Mouse (Mus musculus) CH12.LX (cell line): ENCODE results near the gene Pum2. TPM values are rescaled to one million over a fixed set of nuclear protein-coding genes. Genes with fewer than 3 reads are reported as not detected.

Source experiments
- DNase-seq: peaks from one replicate; pipeline ENCODE4 v3.0.0-alpha.2; 2013; ENCODE audit errors: extremely low read depth
- H3K27ac ChIP-seq: 2 replicates; pipeline ENCODE4 v1.5.1; 2012; ENCODE audit warnings: low read depth, mild to moderate bottlenecking, control low read depth, moderate library complexity; ENCODE audit not compliant: insufficient read depth
- H3K27me3 ChIP-seq: replicated peaks from 2 replicates; pipeline ENCODE3; 2012; ENCODE audit warnings: inconsistent platforms
- H3K36me3 ChIP-seq, 2 experiments: replicated peaks in 1 of 2; 2 replicates each; pipeline versions ENCODE3 to v1.6.1; 2012; ENCODE audit warnings: inconsistent platforms in 1 of 2, low read length in 1 of 2, mild to moderate bottlenecking in 1 of 2, mixed read lengths in 1 of 2, moderate library complexity in 1 of 2; ENCODE audit not compliant: control insufficient read depth in 1 of 2, insufficient read depth in 1 of 2
- H3K4me1 ChIP-seq, 2 experiments: 2 replicates each; pipeline ENCODE4 v1.6.1; 2012; ENCODE audit warnings: inconsistent platforms in 1 of 2, moderate library complexity in 1 of 2; ENCODE audit not compliant: insufficient read depth in 2 of 2, control insufficient read depth in 1 of 2
- H3K4me2 ChIP-seq: 2 replicates; pipeline ENCODE4 v1.6.1; 2012; ENCODE audit warnings: low read depth, mild to moderate bottlenecking, control low read depth; ENCODE audit not compliant: poor library complexity, insufficient read depth, severe bottlenecking
- H3K4me3 ChIP-seq, 3 experiments: fragments of 150-350 bp in 1 of 3; sonication (generic) in 1 of 3; replicated peaks in 1 of 3; 2 replicates each; pipeline versions ENCODE3 to v1.5.1; 2011 to 2012; ENCODE audit warnings: low read depth in 2 of 3, low read length in 2 of 3, mild to moderate bottlenecking in 2 of 3, moderate library complexity in 2 of 3, control low read depth in 1 of 3, improper control_type of control experiment in 1 of 3, inconsistent platforms in 1 of 3, mixed read lengths in 1 of 3; ENCODE audit not compliant: poor library complexity in 1 of 3
- H3K79me2 ChIP-seq: replicated peaks from 2 replicates; pipeline ENCODE4 v1.6.1; 2012; ENCODE audit warnings: mild to moderate bottlenecking, moderate library complexity; ENCODE audit not compliant: control insufficient read depth, poor library complexity, insufficient read depth, severe bottlenecking; ENCODE audit errors: extremely low read depth
- H3K9ac ChIP-seq: 2 replicates; pipeline ENCODE4 v1.6.1; 2012; ENCODE audit warnings: low read depth, mild to moderate bottlenecking, control low read depth, moderate library complexity; ENCODE audit not compliant: insufficient read depth
- H3K9me3 ChIP-seq: replicated peaks from 2 replicates; pipeline ENCODE3; 2012; ENCODE audit warnings: low read length, inconsistent platforms, mixed read lengths
- BHLHE40 ChIP-seq: IDR thresholded peaks from 2 replicates; pipeline ENCODE4 v1.6.1; 2011; ENCODE audit warnings: mild to moderate bottlenecking, low read depth, low read length, improper control_type of control experiment
- CHD1 ChIP-seq: IDR thresholded peaks from 2 replicates; pipeline ENCODE4 v1.6.1; 2012; ENCODE audit warnings: low read depth, low read length, improper control_type of control experiment, inconsistent platforms
- CHD2 ChIP-seq: IDR thresholded peaks from 2 replicates; pipeline ENCODE4 v1.6.1; 2011; ENCODE audit warnings: low read length, improper control_type of control experiment
- CTCF ChIP-seq, 2 experiments: IDR thresholded peaks in 1 of 2; conservative IDR thresholded peaks in 1 of 2; 2 replicates each; pipeline ENCODE4 v1.5.1; 2011 to 2012; ENCODE audit warnings: low read depth in 2 of 2, low read length in 2 of 2, improper control_type of control experiment in 1 of 2, inconsistent platforms in 1 of 2, mild to moderate bottlenecking in 1 of 2, moderate library complexity in 1 of 2
- E2F4 ChIP-seq: IDR thresholded peaks from 2 replicates; pipeline ENCODE4 v1.6.1; 2011; ENCODE audit warnings: low read depth, low read length, improper control_type of control experiment; ENCODE audit not compliant: insufficient replicate concordance
- ELF1 ChIP-seq: IDR thresholded peaks from 2 replicates; pipeline ENCODE4 v1.6.1; 2014; ENCODE audit warnings: low read depth, mild to moderate bottlenecking, inconsistent platforms, low read length, improper control_type of control experiment
- EP300 ChIP-seq: IDR thresholded peaks from 2 replicates; pipeline ENCODE4 v1.6.1; 2011; ENCODE audit warnings: low read length, improper control_type of control experiment
- ETS1 ChIP-seq: conservative IDR thresholded peaks from 2 replicates; pipeline ENCODE4 v1.6.1; 2012; ENCODE audit warnings: low read depth, mild to moderate bottlenecking, inconsistent platforms, low read length, improper control_type of control experiment, moderate library complexity
- HCFC1 ChIP-seq: IDR thresholded peaks from 2 replicates; pipeline ENCODE4 v1.6.1; 2012; ENCODE audit warnings: low read depth, mild to moderate bottlenecking, inconsistent platforms, low read length, improper control_type of control experiment
- IRF4 ChIP-seq: IDR thresholded peaks from 2 replicates; pipeline ENCODE4 v1.6.1; 2014; ENCODE audit warnings: low read depth, mild to moderate bottlenecking, inconsistent platforms, low read length, improper control_type of control experiment
- MAZ ChIP-seq: IDR thresholded peaks from 2 replicates; pipeline ENCODE4 v1.6.1; 2012; ENCODE audit warnings: low read depth, mild to moderate bottlenecking, inconsistent platforms, low read length, improper control_type of control experiment, moderate library complexity
- MEF2A ChIP-seq: IDR thresholded peaks from 2 replicates; pipeline ENCODE4 v1.6.1; 2014; ENCODE audit warnings: low read depth, mild to moderate bottlenecking, inconsistent platforms, low read length, improper control_type of control experiment, borderline replicate concordance
- NELFE ChIP-seq: IDR thresholded peaks from 2 replicates; pipeline ENCODE4 v1.6.1; 2011; ENCODE audit warnings: low read depth, low read length, improper control_type of control experiment
- NRF1 ChIP-seq: IDR thresholded peaks from 2 replicates; pipeline ENCODE4 v1.6.1; 2014; ENCODE audit warnings: low read depth, mild to moderate bottlenecking, inconsistent platforms, low read length, improper control_type of control experiment, moderate library complexity
- POLR2AphosphoS2 ChIP-seq: IDR thresholded peaks from 2 replicates; pipeline ENCODE4 v1.6.1; 2011; ENCODE audit warnings: low read depth, low read length, improper control_type of control experiment
- RAD21 ChIP-seq: IDR thresholded peaks from 2 replicates; pipeline ENCODE4 v1.6.1; 2011; ENCODE audit warnings: low read depth, mild to moderate bottlenecking, low read length, improper control_type of control experiment, moderate library complexity
- SMC3 ChIP-seq: IDR thresholded peaks from 2 replicates; pipeline ENCODE4 v1.6.1; 2011; ENCODE audit warnings: low read depth, low read length, improper control_type of control experiment
- TBP ChIP-seq: conservative IDR thresholded peaks from 2 replicates; pipeline ENCODE4 v1.6.1; 2011; ENCODE audit warnings: low read depth, low read length, improper control_type of control experiment
- ZC3H11A ChIP-seq: IDR thresholded peaks from 2 replicates; pipeline ENCODE4 v1.6.1; 2012; ENCODE audit warnings: low read depth, mild to moderate bottlenecking, inconsistent platforms, low read length, improper control_type of control experiment
- ZKSCAN1 ChIP-seq: IDR thresholded peaks from 2 replicates; pipeline ENCODE4 v1.6.1; 2012; ENCODE audit warnings: low read depth, inconsistent platforms, low read length, improper control_type of control experiment, borderline replicate concordance
- ZMIZ1 ChIP-seq: IDR thresholded peaks from 2 replicates; pipeline ENCODE4 v1.6.1; 2012; ENCODE audit warnings: low read depth, mild to moderate bottlenecking, inconsistent platforms, low read length, improper control_type of control experiment
- dilution Hi-C: fragments of 300-500 bp; cut with MboI; formaldehyde crosslinking; loops from 2 replicates; pipeline ENCODE4 v1.14.3; 2020; ENCODE audit warnings: low sequenced_read_pairs; ENCODE audit not compliant: extremely low pct_unique_long_range_greater_than_20kb, extremely low pct_ligation_motif_present
- in situ Hi-C: fragments of 300-500 bp; cut with MboI; formaldehyde crosslinking; loops from 3 replicates; pipeline ENCODE4 v1.14.3; 2019; ENCODE audit warnings: low sequenced_read_pairs, low pct_ligation_motif_present, low pct_unique_long_range_greater_than_20kb, mixed read lengths
- polyA plus RNA-seq: library from polyadenylated mRNA; unstranded; fragments of >175 nt; gene quantifications from 2 replicates; pipeline ENCODE4 v1.2.1, GENCODE M21; 2012; ENCODE audit warnings: low read depth; ENCODE audit not compliant: insufficient read length
- total RNA-seq, 2 experiments: library from RNA; depleted of rRNA; stranded (reverse); fragments of 300-350 nt in 1 of 2; fragments of >200 nt in 1 of 2; gene quantifications; 2 replicates each; pipeline ENCODE4 v1.2.3; 2012 to 2014

The Pum2 gene
- total and polyA plus RNA-seq, 3 experiments, result 52.9 to 90.2 (median 62.7) TPM

GRCm38 (mm10) chr12:8772451-8773143 is 98.7 kb downstream of the Pum2 start:
- H3K27ac ChIP-seq, result no peak overlapping the region
- peaks cover 0 to 10% of the 10 kb centered on the region in 2 experiments; a peak in 2 of 4 replicates for H3K4me1 ChIP-seq
- in situ Hi-C loops (loop anchor here (10.0 kb wide), 1 partner anchor 242 kb away; no protein-coding TSS in a partner anchor), dilution Hi-C loops (no loop called here)
- peak overlapping the region; percentile 34 to 58 (median 51) for H3K4me3 ChIP-seq
- peak overlapping the region; percentile 53 for H3K4me2 ChIP-seq
- DNase-seq, result no peak
- no peak for TF ChIP-seq HCFC1
- no peak for TF ChIP-seq ETS1
- TF ChIP-seq TBP, result no peak
- peak in 1 of 2 experiments; percentile 37; a peak in 2 of 4 replicates for TF ChIP-seq CTCF (conservative IDR thresholded peaks at IDR 0.05 in 1 of 2, IDR thresholded peaks at IDR 0.05 in 1 of 2; ENCODE audit: low read depth in 2 of 2, low read length in 2 of 2)
- TF ChIP-seq EP300, result no peak
- TF ChIP-seq MEF2A, result no peak
- TF ChIP-seq MAZ, result no peak
- no peak for TF ChIP-seq NELFE
- no peak for TF ChIP-seq POLR2AphosphoS2
- no peak for TF ChIP-seq CHD1
- peak; percentile 30 for TF ChIP-seq SMC3
- no peak for TF ChIP-seq NRF1
- 0 out of 2 replicates have a peak, but pooled peaks have one; percentile 15 for TF ChIP-seq ELF1
- TF ChIP-seq CHD2, result no peak
- TF ChIP-seq ZMIZ1, result no peak
- TF ChIP-seq BHLHE40, result 0 out of 2 replicates have a peak, but pooled peaks have one; percentile 12
- TF ChIP-seq IRF4, result no peak
- no peak for TF ChIP-seq E2F4
- TF ChIP-seq ZC3H11A, result no peak
- TF ChIP-seq RAD21, result peak; percentile 12
- no peak for TF ChIP-seq ZKSCAN1
- H3K9me3 ChIP-seq, result peaks cover 4% of the 10 kb centered on the region
- no peaks in the 10 kb centered on the region for H3K79me2 ChIP-seq
- peak overlapping the region; percentile 21; the same call in 1 of the 2 replicates for H3K9ac ChIP-seq
- peaks cover 13% of the 10 kb centered on the region for H3K27me3 ChIP-seq
- H3K36me3 ChIP-seq, result no peaks in the 10 kb centered on the region
